Mouse (Mus musculus) gastrocnemius, adult 18-20 months (tissue): ENCODE measurements around the gene Klk1b22. TPM values are rescaled to one million over a fixed set of nuclear protein-coding genes. Genes with fewer than 3 reads are reported as not detected.
"Not testable (repeated sequence)": the region's sequence is repeated elsewhere in the genome, so short reads cannot be mapped to it uniquely, and the experiment has no call there.

Experiments used
- DNase-seq: peaks from one replicate; pipeline ENCODE4 v3.0.0; 2021; ENCODE audit warnings: low spot score
- long read RNA-seq, 2 experiments: library from polyadenylated mRNA; stranded (forward); transcript quantifications; one replicate each; pipeline ENCODE4 v2.0.0; 2021
- total RNA-seq, 2 experiments: library from RNA; stranded (reverse); gene quantifications; 2 replicates each; pipeline ENCODE4 v1.2.3; 2021

Klk1b22 gene
- not detected for total RNA-seq
- long read RNA-seq, experiment 1, result 0 reads
- long read RNA-seq, experiment 2, result 0 reads

DNA sequence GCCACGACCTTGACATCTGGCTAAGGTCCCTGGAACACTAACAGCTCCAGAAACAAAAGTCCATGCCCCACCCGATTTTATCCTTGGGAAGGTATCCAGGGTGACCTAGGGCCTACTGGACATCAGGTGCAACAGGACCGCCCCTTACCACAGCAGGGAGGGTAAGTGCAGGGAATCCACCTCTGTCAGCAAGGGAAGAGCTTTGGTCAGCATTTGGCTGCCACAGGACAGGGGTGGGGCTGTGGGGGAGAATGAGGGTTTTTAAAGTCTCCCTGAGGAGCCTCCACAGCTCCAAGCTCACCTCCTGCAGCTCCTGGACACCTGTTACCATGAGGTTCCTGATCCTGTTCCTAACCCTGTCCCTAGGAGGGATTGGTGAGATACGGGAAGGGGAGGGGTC, at the start of gene Klk1b22:
Gene Klk1b22 (plus strand): TSS at position 301 of the 400 bp plus-strand sequence.
- DNase-seq, result no peak

DNA sequence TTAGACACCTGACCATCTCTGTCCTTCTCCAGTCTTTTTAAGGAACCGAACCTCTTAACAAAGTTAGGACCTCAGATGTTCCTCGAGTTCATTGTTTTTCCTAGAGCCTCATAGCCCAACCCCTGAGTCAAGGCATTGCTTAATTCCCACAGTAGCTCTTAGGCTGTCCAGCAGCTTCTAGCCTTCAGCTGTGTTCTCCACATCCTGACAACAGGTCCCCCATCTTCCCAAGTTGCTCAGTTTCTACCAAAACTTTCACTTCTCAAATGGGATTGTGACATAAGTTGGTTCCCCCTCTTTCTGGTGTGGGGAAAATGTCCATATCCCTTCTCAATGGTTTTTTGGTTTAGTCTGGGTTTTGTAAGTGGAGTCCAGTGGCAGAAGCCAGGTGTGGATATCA, 40.4 kb upstream of the Klk1b22 start:
- DNase-seq, result no peak

- no peak for DNase-seq
These were observed 34.8 kb upstream of the Klk1b22 start for GRCm38 (mm10) chr7:44077703-44078102.

DNA sequence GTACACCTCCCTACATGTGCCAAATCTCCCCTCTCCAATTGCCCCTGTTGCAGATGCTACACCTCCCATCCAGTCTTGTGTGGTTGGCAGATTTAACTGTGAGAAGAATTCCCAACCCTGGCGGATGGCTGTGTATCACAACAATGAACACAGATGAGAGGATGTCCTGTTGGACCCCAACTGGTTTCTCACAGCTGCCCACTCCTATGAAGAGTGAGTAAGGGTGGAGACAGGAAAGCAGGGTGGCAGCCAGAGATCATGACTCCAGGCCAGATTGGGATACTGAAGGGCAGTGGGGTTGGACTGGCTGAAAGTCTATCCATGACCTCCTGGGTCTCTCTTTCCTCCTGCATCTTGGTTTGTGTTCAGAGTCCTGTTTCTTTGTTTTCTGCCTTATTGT, 16.4 kb upstream of the Klk1b22 start:
- no peak for DNase-seq

GRCm38 (mm10) chr7:44102028-44102427, 10.4 kb upstream of the Klk1b22 start, which contains the start of gene Klk1b21:
TSS of gene Klk1b21 (plus strand) at chr7:44102328.
- DNase-seq, result not testable (repeated sequence)

GRCm38 (mm10) chr7:44123445-44123844, 11.0 kb downstream of the Klk1b22 start:
- no peak for DNase-seq

DNA sequence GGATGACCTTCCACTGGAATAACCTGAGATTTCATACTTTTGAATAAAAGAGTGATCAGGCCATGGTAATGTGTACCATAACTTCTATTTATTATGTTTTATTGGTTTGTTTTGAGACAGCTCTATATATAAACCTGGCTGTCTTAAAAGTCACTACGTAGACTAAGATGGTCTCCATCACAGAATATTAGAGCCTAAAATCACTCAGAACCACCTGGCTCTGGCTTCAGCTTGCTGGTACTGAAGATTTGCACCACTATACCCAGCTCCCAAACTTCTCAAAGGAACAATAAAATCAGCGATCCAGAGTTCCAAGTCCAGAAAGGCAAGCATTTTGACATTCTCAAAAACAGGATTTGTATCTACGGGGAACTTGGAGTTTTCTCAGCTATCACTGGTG, 24.0 kb downstream of the Klk1b22 start, which contains the start of gene Klk1b16:
Gene Klk1b16 (plus strand): TSS at position 301 of the 400 bp plus-strand sequence.
- no peak for DNase-seq

Other genes starting within 250 kb of the Klk1b22 start
- not detected for gene Klk4, start 231.5 kb upstream of the Klk1b22 start, total RNA-seq
- gene Klk15, start 178.9 kb upstream of the Klk1b22 start, total RNA-seq, result not detected
- gene Klk1b8, start 162.0 kb upstream of the Klk1b22 start, total RNA-seq, result not detected
- gene Klk1b1, start 145.9 kb upstream of the Klk1b22 start, total RNA-seq, result not detected
- gene Klk1b9, start 136.6 kb upstream of the Klk1b22 start, total RNA-seq, result not detected
- gene Klk1b11, start 116.8 kb upstream of the Klk1b22 start, total RNA-seq, result not detected
- gene Klk1b26, start 100.5 kb upstream of the Klk1b22 start, total RNA-seq, result 1 to 10 TPM in 1 of 2 experiments, under 1 TPM in 1; 0.21 to 1.1 TPM
- gene Klk1b27, start 60.4 kb upstream of the Klk1b22 start, total RNA-seq, result not detected
- gene Klk1b21, start 10.3 kb upstream of the Klk1b22 start, total RNA-seq, result not detected
- gene Klk1b16, start 24.1 kb downstream of the Klk1b22 start, total RNA-seq, result not detected
- gene Klk1b24, start 75.6 kb downstream of the Klk1b22 start, total RNA-seq, result not detected
- gene Klk1b3, start 85.5 kb downstream of the Klk1b22 start, total RNA-seq, result not detected
- gene Klk1b4, start 94.8 kb downstream of the Klk1b22 start, total RNA-seq, result not detected
- not detected for gene Klk1b5, start 103.3 kb downstream of the Klk1b22 start, total RNA-seq
- gene Klk1, start 112.7 kb downstream of the Klk1b22 start, total RNA-seq, result under 1 TPM in 1 of 2 experiments, not detected in 1; 0.71 TPM
- not detected for gene Gm36864, start 123.5 kb downstream of the Klk1b22 start, total RNA-seq
- gene 1700028J19Rik, start 134.0 kb downstream of the Klk1b22 start, total RNA-seq, result not detected
- gene 2410002F23Rik, start 134.0 kb downstream of the Klk1b22 start, total RNA-seq, result 1 to 10 TPM; 4.9 to 5.9 TPM
- gene Acp4, start 144.7 kb downstream of the Klk1b22 start, total RNA-seq, result not detected
- gene Gm15517, start 148.8 kb downstream of the Klk1b22 start, total RNA-seq, result not detected
- 1 to 10 TPM in 1 of 2 experiments, under 1 TPM in 1; 0.84 to 1.3 TPM for gene Clec11a, start 194.2 kb downstream of the Klk1b22 start, total RNA-seq
- under 1 TPM; 0.25 to 0.36 TPM for gene Shank1, start 197.6 kb downstream of the Klk1b22 start, total RNA-seq